Mouse (Mus musculus) left cerebral cortex, adult 2 months (tissue): ENCODE data around the gene Uqcc2. TPM values are rescaled to one million over a fixed set of nuclear protein-coding genes. Genes with fewer than 3 reads are reported as not detected.

Source experiments
- DNase-seq, 2 experiments: peaks; one replicate each; pipeline ENCODE4 v3.0.0; 2021 to 2022; ENCODE audit warnings: low spot score in 2 of 2, mixed read lengths in 1 of 2; ENCODE audit errors: extremely low spot score in 1 of 2
- H3K27ac ChIP-seq: fragments of 200-600 bp; 2 replicates; pipeline ENCODE4 v1.8.1; 2022
- H3K4me3 ChIP-seq: fragments of 200-600 bp; 2 replicates; pipeline ENCODE4 v1.8.1; 2022
- CTCF ChIP-seq: fragments of 200-600 bp; IDR thresholded peaks from 2 replicates; pipeline ENCODE4 v1.8.1; 2022; ENCODE audit warnings: antibody characterized with exemption, mild to moderate bottlenecking, moderate library complexity
- intact Hi-C: fragments of 180-260 bp; cut with DNase I; formaldehyde crosslinking; loops from one replicate; pipeline ENCODE4 v1.15.1; 2025
- total RNA-seq, 2 experiments: library from RNA; stranded (reverse); gene quantifications; 2 replicates each; pipeline ENCODE4 v1.2.3; 2021

Gene Uqcc2
- total RNA-seq, 2 experiments from 2014 or later, result 215 to 245 TPM

- no peak for TF ChIP-seq CTCF
- H3K27ac ChIP-seq, result no peak overlapping the region
- no peak for DNase-seq
- intact Hi-C loops, result no loop called here
- no peak overlapping the region for H3K4me3 ChIP-seq
Observed at GRCm38 (mm10) chr17:27169952-27170695, 36.4 kb upstream of the Uqcc2 start.

DNA sequence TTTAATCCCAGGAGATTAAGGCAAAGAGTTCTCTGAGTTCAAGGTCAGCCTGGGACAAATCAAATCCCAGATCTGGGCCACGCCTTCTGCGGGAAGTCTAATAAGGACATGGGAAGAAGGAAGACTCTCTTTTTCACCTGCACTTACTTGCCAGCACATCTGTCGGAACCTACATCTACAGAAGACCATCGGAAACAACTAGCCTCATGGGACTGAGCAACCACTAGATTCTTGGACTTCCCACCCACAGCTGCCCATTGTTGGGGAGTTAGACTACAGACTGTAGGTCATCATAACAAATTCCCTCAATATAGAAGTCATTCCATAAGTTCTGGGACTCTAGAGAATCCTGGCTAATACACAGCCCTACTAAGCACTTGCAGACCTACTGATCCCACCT is 34.9 kb upstream of the Uqcc2 start:
- Histone ChIP-seq H3K4me3 (no peak overlapping the region), H3K27ac (no peak overlapping the region)
- TF ChIP-seq CTCF, result no peak
- no peak for DNase-seq
- intact Hi-C loops, result no loop called here

GRCm38 (mm10) chr17:27167545-27167944 is 33.8 kb upstream of the Uqcc2 start, which contains the start of gene Ip6k3:
Ip6k3 (minus strand) TSS chr17:27167795.
- intact Hi-C loops, result no loop called here
- no peak for TF ChIP-seq CTCF
- DNase-seq, result no peak
- no peak within 1 kb of the TSS for H3K4me3 ChIP-seq
- no peak within 1 kb of the TSS for H3K27ac ChIP-seq

DNA sequence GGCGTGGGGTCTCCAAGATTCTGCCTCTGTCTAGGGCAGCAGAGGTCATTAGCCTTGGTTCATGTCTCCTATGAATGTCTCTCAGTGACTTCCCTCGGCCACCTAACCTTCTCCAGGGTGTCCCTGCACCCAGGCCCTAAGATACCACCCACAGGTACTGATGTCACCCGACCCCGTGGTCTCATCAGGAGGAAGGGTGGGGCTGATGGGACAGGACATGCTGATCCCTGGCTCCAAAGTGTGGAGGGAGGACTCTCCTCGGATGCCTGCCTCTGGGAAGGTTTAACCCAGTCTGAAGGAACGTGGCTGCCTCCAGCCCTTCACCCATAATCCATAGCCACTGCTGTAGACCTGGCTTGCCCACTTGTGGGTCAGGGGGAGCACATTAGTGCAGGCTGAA is 33.2 kb upstream of the Uqcc2 start:
- intact Hi-C loops, result no loop called here
- DNase-seq, result no peak
- no peak for TF ChIP-seq CTCF
- Histone ChIP-seq H3K4me3 (no peak overlapping the region), H3K27ac (no peak overlapping the region)

DNA sequence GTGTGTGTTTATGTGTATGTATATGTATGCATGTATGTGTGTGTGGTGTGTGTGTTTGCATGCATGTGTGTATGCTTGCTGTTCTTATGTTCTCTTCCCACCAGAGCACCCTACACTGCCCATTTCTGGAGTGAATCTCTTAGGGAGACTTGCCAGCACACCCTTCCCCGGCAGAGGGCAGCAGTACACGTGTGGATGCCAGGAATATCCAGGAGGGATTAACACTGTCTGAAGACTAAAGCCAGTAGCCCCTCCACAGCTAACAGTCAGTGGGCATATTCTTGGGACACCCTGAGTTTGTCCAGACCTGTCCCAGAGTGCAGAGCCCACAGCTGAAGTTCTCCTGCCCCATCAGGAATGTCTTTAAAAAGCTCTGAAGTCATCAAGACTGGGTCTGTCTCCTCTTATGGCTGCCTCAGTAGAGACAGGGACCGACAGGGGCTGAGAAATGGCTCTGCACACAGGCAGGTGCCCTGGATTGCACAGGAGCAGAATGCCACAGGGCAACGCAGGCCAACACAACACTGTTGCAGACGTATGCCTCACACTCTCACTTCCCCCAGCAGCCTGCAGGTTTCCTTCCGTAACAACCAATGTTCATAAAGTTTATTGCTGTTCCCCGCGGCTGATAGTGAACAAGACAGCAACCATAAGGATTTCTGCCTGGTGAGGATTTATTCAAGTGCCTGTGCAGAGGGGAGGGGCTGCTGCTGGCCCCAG is 31.5 kb upstream of the Uqcc2 start:
- no peak overlapping the region for H3K4me3 ChIP-seq
- intact Hi-C loops, result loop anchor here (2.0 kb wide), 1 partner anchor 356 kb away; the partner anchor contains the start of gene Grm4
- peak; percentile 68 for TF ChIP-seq CTCF
- H3K27ac ChIP-seq, result no peak overlapping the region
- DNase-seq, result peak; percentile 46 to 54

DNA sequence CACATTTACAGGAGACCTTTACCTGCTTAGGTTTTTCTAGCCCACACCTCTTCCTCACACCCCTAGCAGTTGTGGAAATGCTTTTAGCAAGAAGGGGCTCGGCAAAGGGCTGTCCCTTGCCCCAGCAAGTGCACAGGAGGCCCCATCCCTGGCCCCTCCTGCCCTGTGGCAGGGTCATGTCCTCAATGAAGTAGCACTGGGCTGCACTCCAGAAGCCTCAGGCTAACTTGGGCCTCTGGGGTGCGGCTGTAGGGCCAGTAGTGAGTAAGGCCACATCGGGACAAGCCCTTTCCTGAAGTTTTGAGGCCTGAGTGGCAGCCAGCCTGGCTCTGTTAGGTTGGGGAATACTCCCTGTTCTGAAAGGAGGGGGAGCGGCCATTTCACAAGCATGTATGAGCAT is 27.2 kb upstream of the Uqcc2 start:
- intact Hi-C loops, result no loop called here
- H3K27ac ChIP-seq, result no peak overlapping the region
- no peak for TF ChIP-seq CTCF
- DNase-seq, result no peak
- no peak overlapping the region for H3K4me3 ChIP-seq

- Histone ChIP-seq H3K4me3 (no peak overlapping the region), H3K27ac (no peak overlapping the region)
- no peak for TF ChIP-seq CTCF
- DNase-seq, result no peak
- intact Hi-C loops, result no loop called here
Observed at GRCm38 (mm10) chr17:27159169-27159568, 25.5 kb upstream of the Uqcc2 start.

DNA sequence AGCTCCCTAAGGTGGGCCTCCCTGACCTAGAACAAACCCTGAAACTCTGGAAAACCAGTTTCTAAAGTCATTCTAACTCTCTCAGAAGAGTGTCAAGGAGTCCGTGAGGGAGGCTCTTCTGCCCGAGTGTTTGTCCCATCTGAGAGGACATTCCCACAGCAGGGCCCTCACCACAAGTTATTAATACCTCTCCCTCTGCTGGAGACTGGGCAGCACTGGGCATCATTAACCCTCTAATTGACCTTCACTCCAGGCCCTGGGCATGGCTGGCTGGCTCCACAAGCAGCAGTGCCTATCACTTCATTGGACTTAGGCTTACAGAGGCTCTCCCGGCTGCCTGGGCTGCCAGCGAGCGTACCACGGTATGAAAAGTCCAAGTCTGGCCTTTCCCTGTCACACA is 24.7 kb upstream of the Uqcc2 start:
- DNase-seq, result no peak
- intact Hi-C loops, result no loop called here
- no peak overlapping the region for H3K27ac ChIP-seq
- H3K4me3 ChIP-seq, result no peak overlapping the region
- TF ChIP-seq CTCF, result no peak

DNA sequence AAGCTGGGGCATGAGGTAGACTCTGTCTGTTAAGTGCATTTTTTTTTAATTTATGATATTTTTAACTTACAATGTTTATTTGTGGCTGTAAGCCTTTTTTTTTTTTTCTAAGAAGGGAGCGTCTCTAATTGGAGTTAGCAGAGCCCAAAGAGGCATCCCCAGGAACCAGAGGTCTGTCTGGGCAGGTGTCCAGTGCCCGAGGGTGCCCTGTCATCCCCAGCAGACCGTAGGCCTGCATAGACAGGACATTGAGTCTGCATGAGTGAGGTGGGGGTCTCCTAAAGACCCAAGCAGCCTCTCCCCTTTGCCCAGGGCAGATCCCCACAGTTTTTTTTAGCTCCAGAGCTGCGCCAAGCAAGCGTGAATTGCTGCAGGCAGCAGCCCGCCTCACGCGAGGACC is 22.0 kb upstream of the Uqcc2 start:
- intact Hi-C loops, result no loop called here
- Histone ChIP-seq H3K27ac (no peak overlapping the region), H3K4me3 (no peak overlapping the region)
- TF ChIP-seq CTCF, result no peak
- DNase-seq, result no peak

DNA sequence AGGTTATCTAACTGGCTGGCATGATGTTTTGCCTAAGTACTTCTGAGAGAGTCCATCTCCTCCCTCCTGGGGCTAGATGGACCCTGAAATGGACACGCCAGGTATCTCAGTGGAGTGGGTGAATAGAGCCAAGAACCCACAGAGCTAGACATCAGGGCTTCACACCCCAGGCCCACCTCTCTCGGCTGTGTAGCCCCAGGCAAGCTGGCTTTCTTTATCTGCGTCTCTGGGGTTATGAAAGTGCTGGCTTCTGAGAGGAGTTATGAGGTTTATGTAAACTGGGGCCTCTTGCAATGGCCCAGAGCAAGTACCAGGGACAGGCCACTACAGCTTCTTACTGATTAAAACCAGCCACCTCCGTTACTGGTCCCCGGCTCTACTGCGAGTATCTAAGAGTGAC is 21.2 kb upstream of the Uqcc2 start:
- Histone ChIP-seq H3K4me3 (no peak overlapping the region), H3K27ac (peak overlapping the region; percentile 20)
- TF ChIP-seq CTCF, result no peak
- no peak for DNase-seq
- intact Hi-C loops, result no loop called here

DNA sequence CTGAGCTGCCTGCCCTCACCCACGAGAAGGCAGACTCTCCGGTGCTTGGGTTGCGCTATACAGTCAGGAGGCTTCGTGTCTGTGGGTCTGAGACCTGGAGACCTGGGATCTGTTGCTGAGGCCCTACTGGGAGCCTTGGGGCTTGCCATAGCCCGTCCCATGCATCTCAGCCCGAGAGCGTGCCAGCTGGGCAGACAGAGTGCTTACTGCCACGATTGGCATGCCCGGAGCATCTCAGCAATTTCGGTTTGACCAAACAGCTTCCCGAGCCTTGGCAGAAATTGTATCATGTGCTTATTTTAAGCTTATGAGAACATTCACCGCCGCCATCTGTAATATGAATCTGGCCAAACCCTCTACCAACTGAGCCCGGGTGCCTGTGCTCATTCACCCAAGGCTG is 20.5 kb upstream of the Uqcc2 start:
- intact Hi-C loops, result no loop called here
- no peak overlapping the region for H3K4me3 ChIP-seq
- TF ChIP-seq CTCF, result no peak
- H3K27ac ChIP-seq, result peak overlapping the region; percentile 20
- no peak for DNase-seq

DNA sequence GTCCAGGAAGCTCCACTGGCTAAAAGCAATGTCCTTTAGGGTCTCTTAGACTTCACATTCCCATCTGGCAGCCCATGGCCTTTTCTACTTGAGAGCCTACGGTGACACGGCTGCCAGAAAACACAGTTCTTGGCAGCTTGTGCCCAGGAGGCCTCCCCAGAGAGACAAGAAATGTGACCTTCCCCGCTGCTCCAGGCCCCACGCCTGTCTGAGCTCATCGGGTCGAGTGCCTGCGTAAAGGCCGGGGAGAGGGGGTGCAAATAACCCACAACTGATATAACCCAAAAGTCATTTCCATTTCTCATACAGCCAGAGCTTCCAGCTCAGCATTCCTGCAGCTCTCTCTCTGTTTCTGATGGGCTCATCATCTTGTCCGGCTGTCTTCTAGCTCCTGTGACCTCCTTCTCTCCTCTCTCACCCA is 20.1 kb upstream of the Uqcc2 start:
- TF ChIP-seq CTCF, result no peak
- intact Hi-C loops, result no loop called here
- Histone ChIP-seq H3K27ac (peak overlapping the region; percentile 20), H3K4me3 (no peak overlapping the region)
- DNase-seq, result no peak
